Mouse (Mus musculus): ENCODE results near the gene Ppm1n. TPM values are rescaled to one million over a fixed set of nuclear protein-coding genes. Genes with fewer than 3 reads are reported as not detected.

Ppm1n gene
- total and polyA plus RNA-seq, 3 experiments = not detected

- H3K4me3 ChIP-seq (ENCODE audit: control insufficient read depth in 1 of 2, insufficient read depth in 1 of 2, low read depth in 2 of 2, low read length in 2 of 2) = no peak overlapping the region
- H3K36me3 ChIP-seq (ENCODE audit: control insufficient read depth in 1 of 2, insufficient read depth in 2 of 2, low read length in 2 of 2) = peaks cover 2 to 3% of the 10 kb centered on the region in 2 experiments; a peak in 3 of 4 replicates
- H3K27me3 ChIP-seq (ENCODE audit: control insufficient read depth in 1 of 2, insufficient read depth in 2 of 2, low read length in 2 of 2) = no peaks in the 10 kb centered on the region
- no peaks in the 10 kb centered on the region for H3K79me2 ChIP-seq (ENCODE audit: control insufficient read depth, insufficient read depth, low read length, poor library complexity)
- DNase-seq (ENCODE audit: low read depth, low spot score) = peak; percentile 92
- TF ChIP-seq CHD1 (IDR thresholded peaks at IDR 0.05; ENCODE audit: low read depth, low read length) = peak; percentile 89
- no peak for TF ChIP-seq POLR2AphosphoS5 (IDR thresholded peaks at IDR 0.05; ENCODE audit: borderline replicate concordance, low read depth, low read length)
- peak; percentile 22; the same call in 1 of the 2 replicates for TF ChIP-seq SIN3A (IDR thresholded peaks at IDR 0.05; ENCODE audit: low read length)
- H3K4me1 ChIP-seq (ENCODE audit: control insufficient read depth in 1 of 2, insufficient read depth in 2 of 2, low read length in 2 of 2) = no peaks in the 10 kb centered on the region
- no peak overlapping the region for H3K9ac ChIP-seq (ENCODE audit: control insufficient read depth, low read depth, low read length, poor library complexity, severe bottlenecking)
- no peaks in the 10 kb centered on the region for H3K9me3 ChIP-seq (replicated peaks; ENCODE audit: insufficient read depth, low read length)
- no peak overlapping the region for H3K27ac ChIP-seq (ENCODE audit: control insufficient read depth, low read depth, low read length)
Observed at GRCm38 (mm10) chr7:19257390-19258022, 22.4 kb downstream of the Ppm1n start.

GRCm38 (mm10) chr7:19256567-19256966, 23.3 kb downstream of the Ppm1n start:
- Histone ChIP-seq H3K4me1 (ENCODE audit: control insufficient read depth in 1 of 2, insufficient read depth in 2 of 2, low read length in 2 of 2) (no peaks in the 10 kb centered on the region), H3K27ac (ENCODE audit: control insufficient read depth, low read depth, low read length) (no peak overlapping the region), H3K4me3 (ENCODE audit: control insufficient read depth in 1 of 2, insufficient read depth in 1 of 2, low read depth in 2 of 2, low read length in 2 of 2) (no peak overlapping the region), H3K9me3 (replicated peaks; ENCODE audit: insufficient read depth, low read length) (no peaks in the 10 kb centered on the region), H3K36me3 (ENCODE audit: control insufficient read depth in 1 of 2, insufficient read depth in 2 of 2, low read length in 2 of 2) (peaks cover 2 to 3% of the 10 kb centered on the region in 2 experiments; a peak in 3 of 4 replicates), H3K79me2 (ENCODE audit: control insufficient read depth, insufficient read depth, low read length, poor library complexity) (no peaks in the 10 kb centered on the region), H3K9ac (ENCODE audit: control insufficient read depth, low read depth, low read length, poor library complexity, severe bottlenecking) (no peak overlapping the region), H3K27me3 (ENCODE audit: control insufficient read depth in 1 of 2, insufficient read depth in 2 of 2, low read length in 2 of 2) (no peaks in the 10 kb centered on the region)
- TF ChIP-seq NELFE (IDR thresholded peaks at IDR 0.05; ENCODE audit: low read depth, low read length) (no peak), MXI1 (IDR thresholded peaks at IDR 0.05; ENCODE audit: low read depth, low read length) (no peak), MAFK (IDR thresholded peaks at IDR 0.05; ENCODE audit: borderline replicate concordance, low read depth, low read length) (no peak)
- no peak for DNase-seq (ENCODE audit: low read depth, low spot score)

GRCm38 (mm10) chr7:19255395-19255794, 24.5 kb downstream of the Ppm1n start:
- no peaks in the 10 kb centered on the region for H3K9me3 ChIP-seq (replicated peaks; ENCODE audit: insufficient read depth, low read length)
- H3K4me1 ChIP-seq (ENCODE audit: control insufficient read depth in 1 of 2, insufficient read depth in 2 of 2, low read length in 2 of 2) = no peaks in the 10 kb centered on the region
- H3K36me3 ChIP-seq (ENCODE audit: control insufficient read depth in 1 of 2, insufficient read depth in 2 of 2, low read length in 2 of 2) = peaks cover 2 to 3% of the 10 kb centered on the region in 2 experiments; a peak in 3 of 4 replicates
- DNase-seq (ENCODE audit: low read depth, low spot score) = no peak
- no peaks in the 10 kb centered on the region for H3K27me3 ChIP-seq (ENCODE audit: control insufficient read depth in 1 of 2, insufficient read depth in 2 of 2, low read length in 2 of 2)
- TF ChIP-seq MEF2A (IDR thresholded peaks at IDR 0.05; ENCODE audit: extremely low read depth, insufficient replicate concordance, low read depth, low read length, poor library complexity, severe bottlenecking) (no peak), RAD21 (IDR thresholded peaks at IDR 0.05; ENCODE audit: low read depth, low read length) (no peak), USF1 (IDR thresholded peaks at IDR 0.05; ENCODE audit: low read depth, low read length) (no peak)
- H3K4me3 ChIP-seq (ENCODE audit: control insufficient read depth in 1 of 2, insufficient read depth in 1 of 2, low read depth in 2 of 2, low read length in 2 of 2) = no peak overlapping the region
- H3K27ac ChIP-seq (ENCODE audit: control insufficient read depth, low read depth, low read length) = no peak overlapping the region
- no peak overlapping the region for H3K9ac ChIP-seq (ENCODE audit: control insufficient read depth, low read depth, low read length, poor library complexity, severe bottlenecking)
- no peaks in the 10 kb centered on the region for H3K79me2 ChIP-seq (ENCODE audit: control insufficient read depth, insufficient read depth, low read length, poor library complexity)

All from MEL (cell line).